Mouse (Mus musculus) heart, embryonic 16.5 days (tissue): ENCODE results near the gene Sephs2. TPM values are rescaled to one million over a fixed set of nuclear protein-coding genes. Genes with fewer than 3 reads are reported as not detected.

Source experiments
- ATAC-seq: fragments of 200-750 bp; cut with Nextera tagmentation; replicated peaks from 2 replicates; pipeline ENCODE4 v1.8.0; 2017; ENCODE audit warnings: moderate number of reproducible peaks; ENCODE audit not compliant: insufficient read depth, low FRiP score; ENCODE audit errors: extremely low read depth
- H3K27ac ChIP-seq: fragments of 300-500 bp; sonication (generic); 2 replicates; pipeline ENCODE4 v1.5.1; 2014; ENCODE audit warnings: mild to moderate bottlenecking, low read length, control low read depth, moderate library complexity
- H3K27me3 ChIP-seq: fragments of 300-500 bp; sonication (generic); 2 replicates; pipeline ENCODE4 v1.6.1; 2014; ENCODE audit warnings: low read length, mixed read lengths; ENCODE audit not compliant: control insufficient read depth, insufficient read depth
- H3K36me3 ChIP-seq: fragments of 300-500 bp; sonication (generic); 2 replicates; pipeline ENCODE4 v1.6.1; 2014; ENCODE audit not compliant: control insufficient read depth, insufficient read depth
- H3K4me1 ChIP-seq: fragments of 300-500 bp; sonication (generic); 2 replicates; pipeline ENCODE4 v1.6.1; 2014; ENCODE audit warnings: low read length, mixed read lengths; ENCODE audit not compliant: control insufficient read depth, insufficient read depth
- H3K4me2 ChIP-seq: fragments of 300-500 bp; sonication (generic); 2 replicates; pipeline ENCODE4 v1.6.1; 2014; ENCODE audit warnings: low read depth, mild to moderate bottlenecking, control low read depth, low read length
- H3K4me3 ChIP-seq: fragments of 300-500 bp; sonication (generic); 2 replicates; pipeline ENCODE4 v1.5.1; 2014; ENCODE audit warnings: mild to moderate bottlenecking, control low read depth, low read length
- H3K9ac ChIP-seq: fragments of 300-500 bp; sonication (generic); 2 replicates; pipeline ENCODE4 v1.6.1; 2014; ENCODE audit warnings: low read length, control low read depth
- H3K9me3 ChIP-seq: fragments of 300-500 bp; sonication (generic); replicated peaks from 2 replicates; pipeline ENCODE4 v1.6.1; 2016; ENCODE audit warnings: low read length; ENCODE audit not compliant: control insufficient read depth
- WGBS: fragments of 180-500 bp; shearing (Covaris S2); extraction: QIAGEN DNeasy Blood & Tissue Kit; methylation state at CpG from one replicate; pipeline ENCODE4 v1.1.7; 2014; 5-methylcytosine and 5-hydroxymethylcytosine counted together
- polyA plus RNA-seq: library from polyadenylated mRNA; unstranded; fragments of >200 nt; fragmentation: Nextera tagmentation; extraction: Ambion mirVana; gene quantifications from 2 replicates; pipeline ENCODE4 v1.2.1, GENCODE M21; 2015

Gene Sephs2
- polyA plus RNA-seq, 1 experiment from 2014 or later, result 48.7 TPM

DNA sequence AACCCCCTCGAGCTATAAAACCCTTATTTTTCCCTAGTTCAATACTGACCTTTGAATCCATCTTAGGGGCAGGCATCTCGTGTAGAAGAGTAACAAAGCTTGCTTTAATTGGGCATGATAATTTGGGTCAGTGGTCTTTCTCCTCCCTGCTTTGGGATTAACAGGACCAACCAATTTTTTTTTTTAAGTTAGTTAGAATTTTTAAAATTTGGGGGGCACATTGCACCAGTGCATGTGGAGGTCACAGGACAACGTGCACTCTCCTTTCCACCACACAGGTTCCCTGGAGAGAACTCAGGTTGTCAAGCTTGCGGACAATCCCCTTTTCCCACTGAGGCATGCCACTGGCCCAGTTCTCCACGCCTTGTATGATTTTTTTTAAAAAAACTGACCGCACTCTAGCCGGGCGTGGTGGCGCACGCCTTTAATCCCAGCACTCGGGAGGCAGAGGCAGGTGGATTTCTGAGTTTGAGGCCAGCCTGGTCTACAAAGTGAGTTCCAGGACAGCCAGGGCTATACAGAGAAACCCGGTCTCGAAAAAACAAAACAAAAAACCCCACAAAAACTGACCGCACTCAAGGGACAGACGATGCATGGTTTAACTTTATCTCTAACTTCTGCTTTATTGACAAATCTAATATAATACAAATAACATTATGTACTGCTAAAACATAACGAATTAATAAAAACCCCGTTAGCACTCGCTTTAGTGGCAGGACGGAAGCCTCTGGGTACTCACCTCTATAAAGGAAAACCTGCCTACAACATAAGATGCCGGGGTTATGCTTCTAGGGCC is 41.8 kb downstream of the Sephs2 start:
- Histone ChIP-seq H3K4me2 (peak overlapping the region; percentile 92), H3K27ac (peak overlapping the region; percentile 99), H3K27me3 (no peaks in the 10 kb centered on the region), H3K9me3 (no peaks in the 10 kb centered on the region), H3K4me3 (peak overlapping the region; percentile 96), H3K36me3 (peaks cover 25% of the 10 kb centered on the region), H3K9ac (peak overlapping the region; percentile 94), H3K4me1 (peaks cover 24% of the 10 kb centered on the region)
- WGBS, result 4% methylated on average over 20 of the region's 20 CpGs
- no peak for ATAC-seq

DNA sequence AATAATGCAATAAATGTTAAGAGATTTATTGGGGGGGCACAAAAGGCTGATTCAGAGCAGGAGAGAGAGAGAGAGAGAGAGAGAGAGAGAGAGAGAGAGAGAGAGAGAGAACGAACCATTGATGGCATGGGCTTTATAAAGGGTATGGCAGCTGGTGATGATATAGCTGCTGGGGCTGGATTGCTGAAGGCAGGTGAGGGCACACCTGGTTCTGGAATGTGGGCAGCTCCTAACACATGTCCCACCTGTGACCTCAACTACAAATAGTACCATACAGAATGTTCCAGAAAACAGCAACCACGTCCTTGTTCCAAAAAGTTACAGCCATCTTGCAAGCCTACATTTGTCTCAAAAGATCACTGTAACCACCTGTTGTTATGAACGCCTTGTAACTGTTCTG is 42.5 kb downstream of the Sephs2 start:
- Histone ChIP-seq H3K27ac (peak overlapping the region; percentile 99), H3K4me2 (peak overlapping the region; percentile 92), H3K27me3 (no peaks in the 10 kb centered on the region), H3K4me1 (peaks cover 24% of the 10 kb centered on the region), H3K9ac (peak overlapping the region; percentile 94), H3K4me3 (peak overlapping the region; percentile 96), H3K36me3 (peaks cover 19% of the 10 kb centered on the region), H3K9me3 (no peaks in the 10 kb centered on the region)
- ATAC-seq, result no peak
- 60% methylated on average over 3 of the region's 3 CpGs for WGBS

DNA sequence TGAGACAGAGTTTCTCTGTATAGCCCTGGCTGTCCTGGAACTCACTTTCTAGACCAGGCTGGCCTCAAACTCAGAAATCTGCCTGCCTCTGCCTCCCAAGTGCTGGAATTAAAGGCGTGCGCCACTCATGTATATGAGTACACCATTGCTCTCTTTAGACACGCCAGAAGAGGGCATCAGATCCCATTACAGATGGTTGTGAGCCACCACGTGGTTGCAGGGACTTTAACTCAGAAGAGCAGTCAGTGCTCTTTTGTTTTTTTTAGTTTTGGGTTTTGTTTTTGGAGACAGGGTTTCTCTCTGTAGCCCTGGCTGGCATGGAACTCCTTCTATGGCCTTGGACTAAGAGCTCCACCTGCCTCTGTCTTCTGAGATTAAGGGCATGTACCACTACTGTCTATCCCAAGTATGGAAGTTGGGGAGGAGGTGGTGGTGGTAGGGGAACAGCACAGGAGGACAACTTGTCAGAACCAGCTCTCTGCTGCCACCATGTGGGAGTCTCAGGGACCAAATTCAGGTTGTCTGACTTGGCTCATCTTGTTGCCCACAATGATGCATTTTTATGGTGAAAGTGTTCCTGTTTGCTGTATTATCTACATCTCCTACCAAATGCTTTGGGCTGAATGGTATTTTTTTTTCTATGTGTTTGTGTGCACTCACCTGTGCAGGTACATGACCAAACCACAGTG is 45.1 kb downstream of the Sephs2 start:
- Histone ChIP-seq H3K27ac (no peak overlapping the region), H3K4me3 (no peak overlapping the region), H3K4me2 (no peak overlapping the region), H3K9me3 (no peaks in the 10 kb centered on the region), H3K9ac (no peak overlapping the region), H3K36me3 (peaks cover 4% of the 10 kb centered on the region; the same call in 1 of the 2 replicates), H3K4me1 (peaks cover 17% of the 10 kb centered on the region), H3K27me3 (no peaks in the 10 kb centered on the region)
- ATAC-seq, result no peak
- WGBS, result 60% methylated on average over 4 of the region's 4 CpGs

DNA sequence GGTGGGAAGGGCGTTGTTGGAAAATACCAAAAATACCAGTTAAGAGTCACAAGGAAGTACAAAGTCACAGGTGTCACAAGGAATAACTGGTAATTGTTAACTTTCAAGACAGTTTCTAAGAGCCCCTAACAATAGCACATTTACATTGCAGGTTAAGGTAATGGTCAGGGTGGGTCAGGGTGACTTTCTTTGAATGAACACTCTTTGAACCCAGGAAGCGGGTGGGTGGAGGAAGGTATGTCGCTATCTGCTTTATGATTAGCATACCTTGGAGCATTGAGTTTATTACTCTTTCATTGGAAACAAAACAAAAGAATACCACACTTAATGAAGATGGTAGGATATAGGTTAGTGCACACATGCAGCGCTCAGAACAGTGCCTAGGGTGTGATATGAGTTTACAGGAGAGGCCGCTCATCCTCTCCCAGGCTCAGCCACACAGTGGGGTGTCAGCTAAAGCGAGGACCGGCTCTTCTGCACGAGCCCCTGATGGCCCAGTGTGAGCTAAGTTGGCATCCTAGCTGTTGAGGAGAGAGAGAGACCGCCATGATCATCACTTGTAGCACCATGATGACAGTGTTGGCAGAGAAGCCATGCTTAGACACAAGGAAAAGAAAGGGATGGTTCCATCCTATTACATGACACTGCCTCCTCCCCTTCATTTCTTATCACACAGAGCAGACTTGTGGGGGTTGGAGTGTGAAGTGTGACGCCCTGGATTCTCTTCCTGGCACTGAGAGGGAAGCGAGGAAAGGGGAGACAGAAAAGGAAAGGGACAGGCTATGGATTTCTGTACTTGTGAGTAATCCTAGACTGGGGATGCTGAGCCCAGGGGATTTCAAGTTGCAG is 48.5 kb downstream of the Sephs2 start:
- 0 out of 2 replicates have a peak, but pooled peaks have one; percentile 14 for ATAC-seq
- Histone ChIP-seq H3K4me1 (peaks cover 2% of the 10 kb centered on the region; the same call in 1 of the 2 replicates), H3K9me3 (no peaks in the 10 kb centered on the region), H3K27me3 (no peaks in the 10 kb centered on the region), H3K4me2 (no peak overlapping the region), H3K4me3 (no peak overlapping the region), H3K36me3 (peaks cover 4% of the 10 kb centered on the region; the same call in 1 of the 2 replicates), H3K9ac (no peak overlapping the region), H3K27ac (no peak overlapping the region)
- 75% methylated on average over 11 of the region's 11 CpGs for WGBS

DNA sequence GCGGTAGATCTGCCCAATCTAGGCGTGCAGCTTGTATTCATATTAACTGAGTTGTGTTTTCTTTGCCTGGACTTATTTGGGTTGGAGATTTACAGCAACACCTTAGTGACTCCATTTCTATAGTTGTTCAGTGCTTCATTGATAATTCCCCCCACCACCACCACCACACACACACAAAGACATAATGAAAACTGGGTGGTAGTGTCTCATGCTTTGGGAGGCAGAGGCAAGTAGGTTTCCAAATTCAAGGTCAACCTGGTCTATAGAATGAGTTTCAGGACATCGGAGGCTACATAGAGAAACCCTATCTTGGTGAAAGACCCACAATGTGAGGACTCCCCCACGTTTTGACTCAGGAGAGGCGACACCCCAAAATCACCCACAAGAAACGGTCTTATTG is 49.2 kb downstream of the Sephs2 start:
- 92% methylated on average over 6 of the region's 6 CpGs for WGBS
- Histone ChIP-seq H3K4me2 (no peak overlapping the region), H3K36me3 (peaks cover 4% of the 10 kb centered on the region; the same call in 1 of the 2 replicates), H3K27me3 (no peaks in the 10 kb centered on the region), H3K27ac (no peak overlapping the region), H3K9ac (no peak overlapping the region), H3K4me1 (no peaks in the 10 kb centered on the region), H3K4me3 (no peak overlapping the region), H3K9me3 (no peaks in the 10 kb centered on the region)
- ATAC-seq, result no peak

GRCm38 (mm10) chr7:127223515-127224478 is 50.1 kb downstream of the Sephs2 start:
- Histone ChIP-seq H3K9ac (no peak overlapping the region), H3K9me3 (no peaks in the 10 kb centered on the region), H3K27ac (no peak overlapping the region), H3K4me1 (no peaks in the 10 kb centered on the region), H3K4me3 (no peak overlapping the region), H3K27me3 (no peaks in the 10 kb centered on the region), H3K4me2 (no peak overlapping the region), H3K36me3 (no peaks in the 10 kb centered on the region)
- no peak for ATAC-seq
- 79% methylated on average over 6 of the region's 6 CpGs for WGBS

GRCm38 (mm10) chr7:127223106-127223505 is 50.7 kb downstream of the Sephs2 start:
- H3K9ac ChIP-seq, result no peak overlapping the region
- no peak overlapping the region for H3K4me2 ChIP-seq
- H3K27me3 ChIP-seq, result no peaks in the 10 kb centered on the region
- peaks cover under 1% of the 10 kb centered on the region; the same call in 1 of the 2 replicates for H3K4me1 ChIP-seq
- no peak overlapping the region for H3K4me3 ChIP-seq
- no peak for ATAC-seq
- no peak overlapping the region for H3K27ac ChIP-seq
- no peaks in the 10 kb centered on the region for H3K9me3 ChIP-seq
- no peaks in the 10 kb centered on the region for H3K36me3 ChIP-seq
- 96% methylated on average over 3 of the region's 3 CpGs for WGBS
